Mouse (Mus musculus) kidney, adult 11 months (tissue): ENCODE data around the gene Tceal1.
"Not testable (repeated sequence)": the region's sequence is repeated elsewhere in the genome, so short reads cannot be mapped to it uniquely, and the experiment has no call there.

ENCODE experiments used
- DNase-seq: peaks from one replicate; pipeline ENCODE4 v3.0.0; 2022

The Tceal1 gene

GRCm38 (mm10) chrX:136707446-136708167 is at the start of gene Tceal1:
Tceal1 (plus strand) TSS chrX:136707982.
- DNase-seq: peak; percentile 53

- DNase-seq: no peak
These were observed 41.5 kb upstream of the Tceal1 start for GRCm38 (mm10) chrX:136666281-136666706.

GRCm38 (mm10) chrX:136666762-136667464 is 40.9 kb upstream of the Tceal1 start:
- not testable (repeated sequence) for DNase-seq

GRCm38 (mm10) chrX:136668794-136669193 is 39.0 kb upstream of the Tceal1 start:
- DNase-seq: no peak

- no peak for DNase-seq
These were observed 26.8 kb upstream of the Tceal1 start for GRCm38 (mm10) chrX:136680989-136681388.

GRCm38 (mm10) chrX:136691606-136692293 is 16.0 kb upstream of the Tceal1 start:
- not testable (repeated sequence) for DNase-seq

- no peak for DNase-seq
These were observed 15.5 kb upstream of the Tceal1 start for GRCm38 (mm10) chrX:136692294-136692675.

- no peak for DNase-seq
These were observed 14.6 kb upstream of the Tceal1 start for GRCm38 (mm10) chrX:136693196-136693595.

GRCm38 (mm10) chrX:136708168-136708681 is 443 bp downstream of the Tceal1 start:
- DNase-seq: peak; percentile 8

GRCm38 (mm10) chrX:136708782-136709181 is 1.0 kb downstream of the Tceal1 start:
- no peak for DNase-seq

GRCm38 (mm10) chrX:136714742-136715474 is 7.1 kb downstream of the Tceal1 start:
- DNase-seq: not testable (repeated sequence)

GRCm38 (mm10) chrX:136732016-136732415 is 24.2 kb downstream of the Tceal1 start:
- no peak for DNase-seq

- DNase-seq: no peak
These were observed 32.5 kb downstream of the Tceal1 start for GRCm38 (mm10) chrX:136740087-136740790.

- DNase-seq: peak; percentile 99
These were observed 33.2 kb downstream of the Tceal1 start for GRCm38 (mm10) chrX:136740791-136741650.

GRCm38 (mm10) chrX:136741651-136742201 is 33.9 kb downstream of the Tceal1 start:
- DNase-seq: no peak

GRCm38 (mm10) chrX:136742241-136742640 is 34.5 kb downstream of the Tceal1 start:
- DNase-seq: peak; percentile 11

GRCm38 (mm10) chrX:136742661-136743103 is 34.9 kb downstream of the Tceal1 start:
- peak; percentile 30 for DNase-seq

GRCm38 (mm10) chrX:136743459-136743858 is 35.7 kb downstream of the Tceal1 start, which contains the start of gene Morf4l2:
Morf4l2 (minus strand) TSS chrX:136743690.
- DNase-seq: peak; percentile 7

- DNase-seq: no peak
These were observed 36.9 kb downstream of the Tceal1 start for GRCm38 (mm10) chrX:136744663-136745062.

- no peak for DNase-seq
These were observed 41.5 kb downstream of the Tceal1 start for GRCm38 (mm10) chrX:136749329-136749728.
